Mouse (Mus musculus) cortical plate, adult 2 months (tissue): ENCODE measurements around the gene Zgrf1.

Experiments
- CTCF ChIP-seq: fragments of 200-500 bp; IDR thresholded peaks from 2 replicates; pipeline ENCODE4 v1.5.1; 2011; ENCODE audit warnings: mild to moderate bottlenecking, control low read depth, low read length; ENCODE audit not compliant: insufficient read depth; ENCODE audit errors: extremely low read depth
- POLR2A ChIP-seq: fragments of 200-500 bp; IDR thresholded peaks from 2 replicates; pipeline ENCODE4 v1.6.1; 2011; ENCODE audit warnings: mild to moderate bottlenecking, low read length, control low read depth; ENCODE audit not compliant: insufficient read depth; ENCODE audit errors: extremely low read depth

GRCm38 (mm10) chr3:127521156-127521555, 32.1 kb upstream of the Zgrf1 start:
- TF ChIP-seq POLR2A (no peak), CTCF (no peak)
